Mouse (Mus musculus): Measurements from ENCODE around the gene Peli2. TPM values are rescaled to one million over a fixed set of nuclear protein-coding genes. Genes with fewer than 3 reads are reported as not detected.
A peak's percentile ranks its signal among the peaks of the same experiment; 100 is the strongest.

Gene Peli2
- polyA plus RNA-seq, 1 experiment from 2014 or later, result 16.0 TPM

GRCm38 (mm10) chr14:48234785-48235519 lies 114.3 kb downstream of the Peli2 start:
- TF ChIP-seq CTCF (IDR thresholded peaks at IDR 0.05; ENCODE audit: low read depth), result no peak
- Histone ChIP-seq H3K27ac (ENCODE audit: low read depth) (no peak overlapping the region), H3K9me3 (ENCODE audit: low read depth, low read length) (no peaks in the 10 kb centered on the region), H3K4me2 (no peak overlapping the region), H3K4me3 (ENCODE audit: low read depth, low read length) (no peak overlapping the region), H3K9ac (no peak overlapping the region), H3K4me1 (ENCODE audit: insufficient read depth) (no peaks in the 10 kb centered on the region), H3K27me3 (ENCODE audit: insufficient read depth, low read length) (no peaks in the 10 kb centered on the region), H3K36me3 (ENCODE audit: insufficient read depth) (no peaks in the 10 kb centered on the region)
- 80% methylated on average over 20 of the region's 20 CpGs for WGBS
- ATAC-seq (ENCODE audit: insufficient read depth) (no peak), DNase-seq (no peak)

- 87% methylated on average over 7 of the region's 7 CpGs for WGBS
- no peak overlapping the region for H3K9ac ChIP-seq
- H3K4me3 ChIP-seq (ENCODE audit: low read depth, low read length), result no peak overlapping the region
- no peak for DNase-seq
- no peak for ATAC-seq (ENCODE audit: insufficient read depth)
- no peak overlapping the region for H3K4me2 ChIP-seq
- no peaks in the 10 kb centered on the region for H3K4me1 ChIP-seq (ENCODE audit: insufficient read depth)
- no peak overlapping the region for H3K27ac ChIP-seq (ENCODE audit: low read depth)
- TF ChIP-seq CTCF (IDR thresholded peaks at IDR 0.05; ENCODE audit: low read depth), result no peak
- no peaks in the 10 kb centered on the region for H3K27me3 ChIP-seq (ENCODE audit: insufficient read depth, low read length)
- 0 out of 2 replicates have a peak, but pooled peaks cover 5% of the 10 kb centered on the region for H3K36me3 ChIP-seq (ENCODE audit: insufficient read depth)
- no peaks in the 10 kb centered on the region for H3K9me3 ChIP-seq (ENCODE audit: low read depth, low read length)
These were observed 120.7 kb downstream of the Peli2 start for GRCm38 (mm10) chr14:48241335-48241734.

GRCm38 (mm10) chr14:48246236-48246635 lies 125.6 kb downstream of the Peli2 start:
- Histone ChIP-seq H3K9ac (no peak overlapping the region), H3K27ac (ENCODE audit: low read depth) (no peak overlapping the region), H3K4me3 (ENCODE audit: low read depth, low read length) (no peak overlapping the region), H3K4me1 (ENCODE audit: insufficient read depth) (no peaks in the 10 kb centered on the region), H3K27me3 (ENCODE audit: insufficient read depth, low read length) (no peaks in the 10 kb centered on the region), H3K9me3 (ENCODE audit: low read depth, low read length) (no peaks in the 10 kb centered on the region), H3K36me3 (ENCODE audit: insufficient read depth) (0 out of 2 replicates have a peak, but pooled peaks cover 5% of the 10 kb centered on the region), H3K4me2 (no peak overlapping the region)
- DNase-seq (peak; percentile 27), ATAC-seq (ENCODE audit: insufficient read depth) (no peak; the same call in 1 of the 2 replicates)
- WGBS, result 37% methylated on average over 3 of the region's 3 CpGs
- TF ChIP-seq CTCF (IDR thresholded peaks at IDR 0.05; ENCODE audit: low read depth), result no peak

GRCm38 (mm10) chr14:48246963-48247362 lies 126.3 kb downstream of the Peli2 start:
- Histone ChIP-seq H3K9me3 (ENCODE audit: low read depth, low read length) (no peaks in the 10 kb centered on the region), H3K4me3 (ENCODE audit: low read depth, low read length) (no peak overlapping the region), H3K36me3 (ENCODE audit: insufficient read depth) (peaks cover 7% of the 10 kb centered on the region; the same call in 1 of the 2 replicates), H3K9ac (no peak overlapping the region), H3K27me3 (ENCODE audit: insufficient read depth, low read length) (no peaks in the 10 kb centered on the region), H3K4me1 (ENCODE audit: insufficient read depth) (no peaks in the 10 kb centered on the region), H3K4me2 (no peak overlapping the region), H3K27ac (ENCODE audit: low read depth) (no peak overlapping the region)
- ATAC-seq (ENCODE audit: insufficient read depth) (no peak), DNase-seq (peak; percentile 7)
- 64% methylated on average over 9 of the region's 9 CpGs for WGBS
- no peak for TF ChIP-seq CTCF (IDR thresholded peaks at IDR 0.05; ENCODE audit: low read depth)

GRCm38 (mm10) chr14:48249459-48249858 lies 128.8 kb downstream of the Peli2 start:
- Histone ChIP-seq H3K9me3 (ENCODE audit: low read depth, low read length) (no peaks in the 10 kb centered on the region), H3K4me2 (no peak overlapping the region), H3K9ac (no peak overlapping the region), H3K27ac (ENCODE audit: low read depth) (no peak overlapping the region), H3K4me1 (ENCODE audit: insufficient read depth) (no peaks in the 10 kb centered on the region), H3K27me3 (ENCODE audit: insufficient read depth, low read length) (no peaks in the 10 kb centered on the region), H3K4me3 (ENCODE audit: low read depth, low read length) (no peak overlapping the region), H3K36me3 (ENCODE audit: insufficient read depth) (peaks cover 15% of the 10 kb centered on the region; the same call in 1 of the 2 replicates)
- no peak for TF ChIP-seq CTCF (IDR thresholded peaks at IDR 0.05; ENCODE audit: low read depth)
- ATAC-seq (ENCODE audit: insufficient read depth) (no peak), DNase-seq (no peak)
- 85% methylated on average over 2 of the region's 2 CpGs for WGBS

- Histone ChIP-seq H3K4me2 (no peak overlapping the region), H3K4me3 (ENCODE audit: low read depth, low read length) (no peak overlapping the region), H3K9ac (no peak overlapping the region), H3K9me3 (ENCODE audit: low read depth, low read length) (no peaks in the 10 kb centered on the region), H3K4me1 (ENCODE audit: insufficient read depth) (no peaks in the 10 kb centered on the region), H3K27me3 (ENCODE audit: insufficient read depth, low read length) (no peaks in the 10 kb centered on the region), H3K36me3 (ENCODE audit: insufficient read depth) (peaks cover 15% of the 10 kb centered on the region; the same call in 1 of the 2 replicates), H3K27ac (ENCODE audit: low read depth) (no peak overlapping the region)
- TF ChIP-seq CTCF (IDR thresholded peaks at IDR 0.05; ENCODE audit: low read depth), result no peak
- no peak for DNase-seq
- no peak for ATAC-seq (ENCODE audit: insufficient read depth)
- WGBS, result 91% methylated on average over 9 of the region's 9 CpGs
These were observed 129.3 kb downstream of the Peli2 start for GRCm38 (mm10) chr14:48249909-48250308.

GRCm38 (mm10) chr14:48251381-48251979 lies 130.9 kb downstream of the Peli2 start:
- WGBS, result 57% methylated on average over 9 of the region's 9 CpGs
- DNase-seq (peak; percentile 49), ATAC-seq (ENCODE audit: insufficient read depth) (peak; percentile 68)

More at GRCm38 (mm10) chr14:48251381-48251979, 130.9 kb downstream of the Peli2 start:
- H3K9ac ChIP-seq, result no peak overlapping the region
- H3K27me3 ChIP-seq (ENCODE audit: insufficient read depth, low read length), result no peaks in the 10 kb centered on the region
- no peak for TF ChIP-seq CTCF (IDR thresholded peaks at IDR 0.05; ENCODE audit: low read depth)
- peaks cover 27% of the 10 kb centered on the region for H3K36me3 ChIP-seq (ENCODE audit: insufficient read depth)
- H3K4me2 ChIP-seq, result no peak overlapping the region
- no peaks in the 10 kb centered on the region for H3K4me1 ChIP-seq (ENCODE audit: insufficient read depth)
- no peaks in the 10 kb centered on the region for H3K9me3 ChIP-seq (ENCODE audit: low read depth, low read length)
- H3K4me3 ChIP-seq (ENCODE audit: low read depth, low read length), result no peak overlapping the region
- no peak overlapping the region for H3K27ac ChIP-seq (ENCODE audit: low read depth)
